Mouse (Mus musculus): Measurements from ENCODE around the gene Galns.

DNA sequence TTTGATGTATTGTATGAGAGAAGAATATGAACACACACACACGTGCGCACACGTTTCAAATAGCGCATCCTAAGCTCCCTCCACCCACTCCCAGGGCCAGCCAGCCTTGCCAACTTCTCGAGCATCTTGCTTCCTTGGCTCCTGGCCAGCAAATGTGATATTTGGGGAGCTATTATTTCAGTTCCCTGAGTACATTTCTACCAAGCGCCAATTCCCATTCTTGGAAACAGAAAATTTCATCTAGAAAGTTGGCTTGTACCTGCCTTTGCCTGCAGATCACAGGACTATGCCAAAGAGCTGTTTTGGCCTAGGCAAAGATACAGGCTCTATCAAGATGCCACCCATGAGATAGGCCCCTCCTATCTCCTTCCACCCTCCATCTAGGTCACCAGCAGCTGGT lies 56.5 kb downstream of the Galns start:
- no peak for TF ChIP-seq POLR2A (IDR thresholded peaks at IDR 0.05; ENCODE audit: borderline replicate concordance, extremely low read depth, insufficient read depth, insufficient read length, poor library complexity, severe bottlenecking)
- TF ChIP-seq CTCF (IDR thresholded peaks at IDR 0.05; ENCODE audit: borderline replicate concordance, extremely low read depth, insufficient read depth, insufficient read length) = no peak
